Mouse (Mus musculus): Measurements from ENCODE around the gene Nfatc3.

DNA sequence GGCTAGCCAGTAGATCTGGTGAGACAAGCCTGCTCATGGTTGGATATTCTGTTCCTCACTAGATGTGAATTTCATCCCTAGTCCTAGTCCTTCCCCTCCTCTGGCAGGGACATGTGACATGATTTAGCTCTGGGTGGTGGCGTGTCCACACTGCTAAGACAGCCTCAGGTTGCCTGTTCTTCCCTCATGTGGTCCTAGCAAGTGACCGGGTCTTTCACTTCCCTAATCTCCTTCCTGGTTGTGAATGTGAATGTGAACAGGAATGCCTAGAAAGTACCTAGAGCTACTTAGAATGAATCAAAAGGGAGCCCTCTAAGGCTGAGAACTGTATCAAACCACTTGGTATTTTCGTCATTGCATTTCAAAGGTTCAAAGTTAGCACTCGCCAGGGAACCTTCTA, 19.0 kb upstream of the Nfatc3 start:
- TF ChIP-seq POLR2A (IDR thresholded peaks at IDR 0.05; ENCODE audit: insufficient read length, low read depth): no peak
- no peak for TF ChIP-seq TCF12 (IDR thresholded peaks at IDR 0.05; ENCODE audit: insufficient read depth, poor library complexity, severe bottlenecking)
- no peak for TF ChIP-seq USF1 (IDR thresholded peaks at IDR 0.05; ENCODE audit: low read depth)
- no peak for TF ChIP-seq POLR2AphosphoS2 (IDR thresholded peaks at IDR 0.05; ENCODE audit: insufficient read length, low read depth)
- no peak for TF ChIP-seq REST (IDR thresholded peaks at IDR 0.05; ENCODE audit: insufficient read depth, insufficient read length)
- no peak for TF ChIP-seq E2F4 (IDR thresholded peaks at IDR 0.05; ENCODE audit: insufficient read depth)
- TF ChIP-seq CEBPB (IDR thresholded peaks at IDR 0.05; ENCODE audit: insufficient read depth, poor library complexity, severe bottlenecking): no peak
- no peak for TF ChIP-seq MYOG (IDR thresholded peaks at IDR 0.05; ENCODE audit: control insufficient read depth in 1 of 3, insufficient read depth in 1 of 3, insufficient read length in 2 of 3, low read depth in 2 of 3)
- no peak for TF ChIP-seq MYOD1 (IDR thresholded peaks at IDR 0.05; ENCODE audit: control insufficient read depth in 1 of 3, insufficient read length in 2 of 3, low read depth in 2 of 3)
- TF ChIP-seq TCF3 (IDR thresholded peaks at IDR 0.05; ENCODE audit: insufficient read length, low read depth): no peak
- TF ChIP-seq SRF (IDR thresholded peaks at IDR 0.05; ENCODE audit: control insufficient read depth, insufficient read length, low read depth): no peak
